Mouse (Mus musculus) cerebellum, postnatal 25 days (tissue): ENCODE measurements around the gene Tubgcp4.
"Not testable (repeated sequence)": the region's sequence is repeated elsewhere in the genome, so short reads cannot be mapped to it uniquely, and the experiment has no call there.

Experiments used
- DNase-seq, 2 experiments: peaks; one replicate each; pipeline ENCODE4 v3.0.0; 2021; ENCODE audit warnings: mixed read lengths in 2 of 2

Gene Tubgcp4

GRCm38 (mm10) chr2:121170481-121170971 is at the start of gene Tubgcp4:
Gene Tubgcp4, plus strand, starts transcription at chr2:121170654.
- no peak for DNase-seq

- not testable (repeated sequence) for DNase-seq
Observed at GRCm38 (mm10) chr2:121126302-121126701, 44.2 kb upstream of the Tubgcp4 start.

- DNase-seq = no peak
Observed at GRCm38 (mm10) chr2:121127536-121127935, 42.9 kb upstream of the Tubgcp4 start.

- no peak for DNase-seq
Observed at GRCm38 (mm10) chr2:121128865-121129620, 41.4 kb upstream of the Tubgcp4 start.

- no peak for DNase-seq
Observed at GRCm38 (mm10) chr2:121132822-121133221, 37.6 kb upstream of the Tubgcp4 start.

GRCm38 (mm10) chr2:121137371-121137770 is 33.1 kb upstream of the Tubgcp4 start:
- no peak for DNase-seq

GRCm38 (mm10) chr2:121139266-121140017 is 31.0 kb upstream of the Tubgcp4 start:
- peak; percentile 57 to 74 for DNase-seq

- peak; percentile 95 to 97 for DNase-seq
Observed at GRCm38 (mm10) chr2:121140018-121140882, 30.2 kb upstream of the Tubgcp4 start, which contains the start of the genes Adal and Lcmt2. Gene Adal, plus strand, starts transcription at chr2:121140428. Gene Lcmt2, minus strand, starts transcription at chr2:121140653.

GRCm38 (mm10) chr2:121141216-121142035 is 29.0 kb upstream of the Tubgcp4 start:
- no peak for DNase-seq

GRCm38 (mm10) chr2:121142415-121142814 is 28.0 kb upstream of the Tubgcp4 start:
- DNase-seq = no peak

GRCm38 (mm10) chr2:121149679-121150078 is 20.8 kb upstream of the Tubgcp4 start:
- DNase-seq = no peak

- DNase-seq = no peak
Observed at GRCm38 (mm10) chr2:121153100-121153499, 17.4 kb upstream of the Tubgcp4 start.

GRCm38 (mm10) chr2:121169173-121169572 is 1.3 kb upstream of the Tubgcp4 start:
- no peak for DNase-seq

GRCm38 (mm10) chr2:121169902-121170301 is 552 bp upstream of the Tubgcp4 start:
- peak; percentile 41 to 46 for DNase-seq

GRCm38 (mm10) chr2:121170980-121171742 is 707 bp downstream of the Tubgcp4 start, which contains the start of gene Zscan29:
Gene Zscan29, minus strand, starts transcription at chr2:121171125.
- DNase-seq = peak; percentile 88 to 93

- no peak for DNase-seq
Observed at GRCm38 (mm10) chr2:121178828-121179479, 8.5 kb downstream of the Tubgcp4 start.

GRCm38 (mm10) chr2:121183431-121183830 is 13.0 kb downstream of the Tubgcp4 start:
- DNase-seq = peak; percentile 86 to 87

- no peak for DNase-seq
Observed at GRCm38 (mm10) chr2:121184142-121184541, 13.7 kb downstream of the Tubgcp4 start.

- no peak for DNase-seq
Observed at GRCm38 (mm10) chr2:121188530-121188929, 18.1 kb downstream of the Tubgcp4 start.

- no peak for DNase-seq
Observed at GRCm38 (mm10) chr2:121195466-121195865, 25.0 kb downstream of the Tubgcp4 start.
